Mouse (Mus musculus): ENCODE measurements around the gene Bcl2a1d. TPM values are rescaled to one million over a fixed set of nuclear protein-coding genes. Genes with fewer than 3 reads are reported as not detected.
"Not testable (repeated sequence)": the region's sequence is repeated elsewhere in the genome, so short reads cannot be mapped to it uniquely, and the experiment has no call there.

Gene Bcl2a1d
- polyA plus RNA-seq, 1 experiment from 2014 or later: not detected

DNA sequence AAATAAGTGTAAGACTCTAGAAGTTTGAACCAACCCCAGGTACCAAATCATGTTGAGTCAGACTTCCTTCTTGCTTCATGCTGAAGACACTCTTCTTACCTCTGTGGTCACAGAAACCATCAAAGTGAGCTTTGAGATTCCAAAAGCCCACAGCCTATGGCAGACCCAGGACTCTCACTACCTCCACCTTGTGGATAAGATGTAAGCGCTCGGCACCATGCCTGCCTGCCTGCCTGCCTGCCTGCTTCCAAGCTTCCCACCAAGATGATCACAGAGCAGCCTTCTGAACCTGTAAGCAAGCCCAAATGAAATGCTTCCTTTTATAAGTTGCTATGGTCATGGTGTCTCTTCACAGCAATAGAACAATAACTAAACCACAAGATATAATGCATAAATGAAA, 13.6 kb downstream of the Bcl2a1d start:
- H3K27me3 ChIP-seq (ENCODE audit: insufficient read depth, poor library complexity, severe bottlenecking); H3K4me3 ChIP-seq; H3K27ac ChIP-seq; H3K36me3 ChIP-seq; H3K4me1 ChIP-seq; DNase-seq (ENCODE audit: low spot score); H3K9me3 ChIP-seq: not testable (repeated sequence)
- WGBS: 29% methylated on average over 2 of the region's 2 CpGs

DNA sequence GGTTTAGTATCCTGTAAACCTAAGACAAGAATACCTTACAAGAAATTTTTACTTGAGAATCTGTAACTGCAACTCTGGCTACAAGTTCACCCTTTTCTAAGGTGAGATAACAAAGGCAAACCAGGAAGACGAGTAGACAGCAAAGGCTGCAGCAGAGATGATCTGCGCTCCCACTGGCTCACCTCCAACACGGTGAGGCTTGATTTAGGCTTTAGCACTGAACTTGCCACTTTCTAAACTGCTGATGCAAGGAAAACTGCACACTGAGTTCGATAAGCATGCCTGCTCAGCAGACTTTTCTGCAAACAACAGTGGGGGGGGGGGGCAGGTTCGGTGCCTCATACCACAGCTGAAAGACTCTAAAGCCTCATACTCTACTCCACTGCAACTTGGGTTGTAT, 17.2 kb downstream of the Bcl2a1d start:
- not testable (repeated sequence) for H3K4me3 ChIP-seq; H3K27me3 ChIP-seq (ENCODE audit: insufficient read depth, poor library complexity, severe bottlenecking); H3K36me3 ChIP-seq; H3K9me3 ChIP-seq; H3K27ac ChIP-seq; H3K4me1 ChIP-seq; DNase-seq (ENCODE audit: low spot score)
- 78% methylated on average over 5 of the region's 5 CpGs for WGBS

GRCm38 (mm10) chr9:88712164-88712749, 19.5 kb downstream of the Bcl2a1d start:
- not testable (repeated sequence) for H3K4me1 ChIP-seq; H3K27ac ChIP-seq; H3K36me3 ChIP-seq; H3K9me3 ChIP-seq; DNase-seq (ENCODE audit: low spot score); H3K4me3 ChIP-seq; H3K27me3 ChIP-seq (ENCODE audit: insufficient read depth, poor library complexity, severe bottlenecking)
- WGBS: 77% methylated on average over 3 of the region's 3 CpGs

DNA sequence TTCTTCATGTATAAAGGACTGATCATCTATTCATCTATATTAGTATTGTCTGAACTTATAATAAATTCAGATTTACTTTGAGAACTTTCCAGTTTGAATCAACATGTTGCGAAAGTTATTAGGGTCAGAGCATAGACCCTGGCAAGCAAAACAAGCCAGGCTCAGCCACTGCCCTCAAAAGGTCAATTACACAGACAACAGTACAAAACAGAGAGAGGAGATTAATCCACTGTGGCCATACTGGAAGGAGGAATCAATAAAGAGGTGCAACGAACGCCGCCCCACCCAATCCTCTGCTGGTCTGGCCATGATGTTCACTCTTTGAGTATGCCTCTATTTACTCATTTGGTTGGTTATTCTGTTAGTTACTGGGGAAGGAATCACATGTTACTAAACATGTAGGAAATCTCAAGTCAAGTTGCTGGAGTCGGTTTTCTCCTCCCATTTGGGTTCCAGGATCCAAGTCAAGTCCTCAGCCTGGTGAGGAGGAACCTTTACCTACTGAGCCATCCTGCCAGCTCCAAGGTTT, 20.7 kb downstream of the Bcl2a1d start:
- DNase-seq (ENCODE audit: low spot score); H3K9me3 ChIP-seq; H3K4me3 ChIP-seq; H3K4me1 ChIP-seq; H3K27me3 ChIP-seq (ENCODE audit: insufficient read depth, poor library complexity, severe bottlenecking); H3K27ac ChIP-seq; H3K36me3 ChIP-seq: not testable (repeated sequence)
- WGBS: 85% methylated on average over 4 of the region's 5 CpGs

DNA sequence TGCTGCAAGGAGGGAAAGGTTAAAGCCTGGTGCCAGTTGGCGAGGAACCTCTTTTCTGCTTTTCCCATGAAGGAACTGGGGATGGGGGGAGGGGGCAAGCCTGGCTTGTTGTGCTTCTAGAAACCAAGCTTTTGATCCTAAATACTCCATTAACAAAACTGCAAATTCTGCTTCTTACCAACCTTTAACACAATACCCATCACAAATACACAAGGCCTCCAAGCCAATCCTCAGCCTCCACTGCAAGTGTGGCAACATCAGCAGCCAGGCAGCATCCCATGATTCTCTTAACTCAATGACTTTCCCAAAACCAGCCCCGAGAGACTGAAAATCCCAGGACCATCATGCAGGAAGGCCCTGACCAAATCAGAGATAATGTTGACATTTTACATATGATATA, 21.3 kb downstream of the Bcl2a1d start:
- not testable (repeated sequence) for H3K9me3 ChIP-seq; H3K27me3 ChIP-seq (ENCODE audit: insufficient read depth, poor library complexity, severe bottlenecking); H3K36me3 ChIP-seq; H3K4me3 ChIP-seq; DNase-seq (ENCODE audit: low spot score); H3K27ac ChIP-seq; H3K4me1 ChIP-seq
- 84% methylated on average over 2 of the region's 2 CpGs for WGBS

DNA sequence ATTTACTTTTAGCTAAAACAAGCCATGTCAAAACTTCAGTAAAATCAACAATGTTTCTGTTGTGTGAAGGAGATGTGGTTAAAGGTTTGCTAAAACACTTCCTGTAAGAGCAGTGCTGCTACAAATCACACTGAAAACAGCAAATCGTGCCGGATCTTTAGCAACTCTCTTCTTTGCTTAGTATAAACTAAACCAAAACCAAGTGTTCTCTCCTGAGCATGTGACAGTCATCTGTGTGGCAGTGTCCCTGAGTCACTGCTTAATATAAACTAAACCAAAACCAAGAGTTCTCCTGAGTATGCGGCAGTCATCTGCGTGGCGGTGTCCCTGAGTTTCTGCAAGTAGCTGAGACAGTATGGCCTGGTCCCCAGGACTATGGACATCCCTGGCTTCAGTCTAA, 21.9 kb downstream of the Bcl2a1d start:
- H3K4me3 ChIP-seq; H3K9me3 ChIP-seq; DNase-seq (ENCODE audit: low spot score); H3K27me3 ChIP-seq (ENCODE audit: insufficient read depth, poor library complexity, severe bottlenecking); H3K4me1 ChIP-seq; H3K36me3 ChIP-seq; H3K27ac ChIP-seq: not testable (repeated sequence)
- WGBS: 87% methylated on average over 5 of the region's 5 CpGs

DNA sequence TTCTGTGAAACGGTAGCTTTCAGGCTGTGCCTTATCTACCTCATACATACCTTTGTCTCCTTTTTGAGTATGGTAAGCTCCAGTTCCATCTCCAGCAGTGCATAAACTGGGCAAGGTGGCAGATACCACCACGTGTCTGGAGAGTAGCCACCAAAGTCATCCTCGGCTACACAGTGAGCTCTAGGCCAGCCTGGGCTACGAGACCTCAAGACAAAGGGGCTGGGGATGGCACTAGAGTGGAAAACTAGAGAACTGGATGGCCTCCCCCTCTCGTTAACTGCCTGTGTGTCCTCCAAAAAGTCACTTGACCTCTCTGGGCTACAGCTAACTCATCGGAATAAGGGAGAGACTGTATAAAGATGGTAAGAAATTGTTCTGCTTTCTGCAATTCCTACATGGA, 22.4 kb downstream of the Bcl2a1d start:
- WGBS: 88% methylated on average over 6 of the region's 6 CpGs
- no peaks in the 10 kb centered on the region for H3K4me1 ChIP-seq
- H3K27ac ChIP-seq: no peak overlapping the region
- no peaks in the 10 kb centered on the region for H3K9me3 ChIP-seq
- no peaks in the 10 kb centered on the region for H3K36me3 ChIP-seq
- no peak for DNase-seq (ENCODE audit: low spot score)
- H3K27me3 ChIP-seq (ENCODE audit: insufficient read depth, poor library complexity, severe bottlenecking): no peaks in the 10 kb centered on the region
- no peak overlapping the region for H3K4me3 ChIP-seq

- Histone ChIP-seq H3K27ac (no peak overlapping the region), H3K36me3 (no peaks in the 10 kb centered on the region)
- WGBS: 65% methylated on average over 4 of the region's 4 CpGs
Measured at GRCm38 (mm10) chr9:88706700-88707099, 25.0 kb downstream of the Bcl2a1d start.

DNA sequence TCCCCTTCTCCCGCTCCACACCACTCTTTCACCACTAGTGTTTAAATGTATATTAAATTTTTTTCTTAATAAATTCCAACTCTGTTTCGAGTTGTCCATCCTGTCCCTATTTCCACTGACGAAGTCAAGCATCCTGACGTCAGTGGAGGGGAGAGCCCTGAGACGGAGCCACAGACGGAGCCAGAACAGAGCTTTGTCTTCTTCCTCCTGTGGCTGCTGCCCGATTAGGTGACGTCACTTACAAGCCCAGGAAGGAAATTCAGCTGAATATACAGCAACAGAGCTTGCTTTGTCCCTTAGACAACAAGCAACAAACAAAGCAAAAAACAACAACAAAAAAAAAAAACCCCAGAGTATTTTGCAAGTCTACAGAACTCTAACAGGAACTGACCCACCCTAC, 26.6 kb downstream of the Bcl2a1d start:
- H3K4me1 ChIP-seq; H3K27me3 ChIP-seq (ENCODE audit: insufficient read depth, poor library complexity, severe bottlenecking); H3K9me3 ChIP-seq; H3K36me3 ChIP-seq; H3K4me3 ChIP-seq; DNase-seq (ENCODE audit: low spot score); H3K27ac ChIP-seq: not testable (repeated sequence)
- WGBS: 64% methylated on average over 8 of the region's 8 CpGs

More at GRCm38 (mm10) chr9:88706700-88707099, 25.0 kb downstream of the Bcl2a1d start:
- no peak for DNase-seq (ENCODE audit: low spot score)
- Histone ChIP-seq H3K9me3 (no peaks in the 10 kb centered on the region), H3K27me3 (ENCODE audit: insufficient read depth, poor library complexity, severe bottlenecking) (no peaks in the 10 kb centered on the region), H3K4me3 (no peak overlapping the region), H3K4me1 (no peaks in the 10 kb centered on the region)

- not testable (repeated sequence) for H3K36me3 ChIP-seq; H3K4me1 ChIP-seq; H3K27ac ChIP-seq; H3K9me3 ChIP-seq; H3K4me3 ChIP-seq; H3K27me3 ChIP-seq (ENCODE audit: insufficient read depth, poor library complexity, severe bottlenecking); DNase-seq (ENCODE audit: low spot score)
- no CpG with 5 or more reads among the region's 2 CpGs for WGBS
Measured at GRCm38 (mm10) chr9:88698746-88699145, 33.0 kb downstream of the Bcl2a1d start.

DNA sequence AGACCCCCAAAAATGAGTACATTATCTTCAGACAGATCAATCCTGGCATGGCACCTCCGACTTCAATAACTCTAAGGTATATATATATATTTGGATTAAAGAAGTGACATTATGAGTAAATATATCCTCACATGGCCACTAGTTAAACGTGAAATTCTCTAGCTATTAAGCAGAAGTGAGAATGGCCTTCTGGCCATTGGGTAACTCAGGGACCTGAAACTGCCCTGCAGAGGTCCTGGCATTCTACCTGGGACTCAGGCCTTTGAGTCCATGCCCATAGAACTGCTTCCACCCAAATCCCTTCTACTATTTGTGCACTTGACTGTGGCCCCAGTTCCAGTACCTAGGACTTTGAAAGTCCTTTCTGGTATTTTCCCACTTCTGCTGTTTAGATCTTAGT, 40.4 kb downstream of the Bcl2a1d start:
- H3K4me1 ChIP-seq; DNase-seq (ENCODE audit: low spot score); H3K27ac ChIP-seq; H3K9me3 ChIP-seq; H3K36me3 ChIP-seq; H3K27me3 ChIP-seq (ENCODE audit: insufficient read depth, poor library complexity, severe bottlenecking); H3K4me3 ChIP-seq: not testable (repeated sequence)
- 83% methylated on average over 2 of the region's 2 CpGs for WGBS

DNA sequence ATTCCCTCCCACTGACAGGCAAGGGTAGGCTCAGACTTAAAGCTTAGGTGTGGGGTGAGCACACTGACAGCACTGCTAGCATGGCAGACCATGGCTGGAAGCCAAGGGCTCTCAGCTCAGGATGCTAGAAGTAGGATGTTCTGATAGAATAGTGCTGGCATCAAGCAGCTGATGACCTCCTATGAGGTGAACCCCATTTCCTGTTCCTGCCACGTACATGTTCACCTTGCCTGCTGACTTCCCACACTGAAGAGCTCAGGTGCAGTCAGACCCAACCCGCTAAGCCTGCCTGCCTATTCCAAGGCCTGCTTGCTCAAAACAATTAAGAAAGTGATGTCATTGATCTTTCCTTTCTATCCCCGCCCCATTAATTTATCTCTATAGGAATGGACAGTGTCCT, 42.3 kb downstream of the Bcl2a1d start:
- not testable (repeated sequence) for H3K27ac ChIP-seq; DNase-seq (ENCODE audit: low spot score); H3K36me3 ChIP-seq; H3K27me3 ChIP-seq (ENCODE audit: insufficient read depth, poor library complexity, severe bottlenecking); H3K4me3 ChIP-seq; H3K9me3 ChIP-seq; H3K4me1 ChIP-seq
- 86% methylated on average over 3 of the region's 3 CpGs for WGBS

DNA sequence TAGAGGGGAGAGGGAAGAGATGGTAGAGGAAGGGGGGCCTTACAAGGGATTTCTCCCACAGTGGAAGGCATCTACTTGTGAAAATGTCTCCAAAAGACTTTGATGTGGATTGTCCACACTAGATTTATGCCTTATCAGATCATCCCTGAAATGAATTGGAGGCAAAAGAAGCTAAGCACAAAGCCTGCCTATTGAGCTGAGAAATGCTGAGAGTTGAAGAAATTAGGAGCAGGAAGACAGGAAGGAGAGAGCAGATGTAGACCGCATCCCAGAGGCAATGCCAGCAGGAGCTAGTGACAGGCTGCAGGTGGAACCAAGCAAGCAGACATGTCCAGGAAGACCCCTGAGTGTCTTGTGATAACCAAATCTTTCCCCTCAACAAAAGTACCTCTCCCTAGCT, 45.0 kb downstream of the Bcl2a1d start:
- not testable (repeated sequence) for H3K36me3 ChIP-seq; H3K4me3 ChIP-seq; H3K4me1 ChIP-seq; H3K27ac ChIP-seq; DNase-seq (ENCODE audit: low spot score); H3K27me3 ChIP-seq (ENCODE audit: insufficient read depth, poor library complexity, severe bottlenecking); H3K9me3 ChIP-seq
- WGBS: 95% methylated on average over 1 of the region's 1 CpGs
